Mouse (Mus musculus) hindbrain, embryonic 15.5 days (tissue): Measurements from ENCODE around the gene Nubpl. TPM values are rescaled to one million over a fixed set of nuclear protein-coding genes. Genes with fewer than 3 reads are reported as not detected.

ENCODE experiments used
- ATAC-seq: fragments of 200-750 bp; cut with Nextera tagmentation; 2 replicates; pipeline ENCODE4 v1.8.0; 2017; ENCODE audit warnings: low read depth, moderate number of reproducible peaks, moderate TSS enrichment; ENCODE audit not compliant: low FRiP score
- H3K27ac ChIP-seq: fragments of 300-500 bp; sonication (generic); replicated peaks from 2 replicates; pipeline ENCODE4 v1.5.1; 2015; ENCODE audit warnings: mild to moderate bottlenecking, inconsistent platforms
- H3K27me3 ChIP-seq: fragments of 300-500 bp; sonication (generic); 2 replicates; pipeline ENCODE4 v1.6.1; 2015; ENCODE audit warnings: control low read depth, inconsistent platforms
- H3K36me3 ChIP-seq: fragments of 300-500 bp; sonication (generic); 2 replicates; pipeline ENCODE4 v1.6.1; 2015; ENCODE audit warnings: control low read depth, inconsistent platforms
- H3K4me1 ChIP-seq: fragments of 300-500 bp; sonication (generic); replicated peaks from 2 replicates; pipeline ENCODE4 v1.6.1; 2015; ENCODE audit warnings: control low read depth, inconsistent platforms
- H3K4me2 ChIP-seq: fragments of 300-500 bp; sonication (generic); 2 replicates; pipeline ENCODE4 v1.6.1; 2015; ENCODE audit warnings: moderate library complexity, mild to moderate bottlenecking, inconsistent platforms
- H3K4me3 ChIP-seq: fragments of 300-500 bp; sonication (generic); 2 replicates; pipeline ENCODE4 v1.5.1; 2015; ENCODE audit warnings: mild to moderate bottlenecking, inconsistent platforms
- H3K9ac ChIP-seq: fragments of 300-500 bp; sonication (generic); 2 replicates; pipeline ENCODE4 v1.6.1; 2015; ENCODE audit warnings: inconsistent platforms
- H3K9me3 ChIP-seq: fragments of 300-500 bp; sonication (generic); 2 replicates; pipeline ENCODE4 v1.6.1; 2016; ENCODE audit warnings: control low read depth, inconsistent platforms
- WGBS: fragments of 180-500 bp; shearing (Covaris S2); methylation state at CpG from one replicate; pipeline ENCODE4 v1.1.7; 2015; 5-methylcytosine and 5-hydroxymethylcytosine counted together
- polyA plus RNA-seq: library from polyadenylated mRNA; unstranded; fragments of >200 nt; fragmentation: Nextera tagmentation; extraction: Ambion mirVana; gene quantifications from 2 replicates; pipeline ENCODE4 v1.2.1, GENCODE M21; 2015

Gene Nubpl
- polyA plus RNA-seq, 1 experiment from 2014 or later: 6.7 TPM

- no peak overlapping the region for H3K9ac ChIP-seq
- 89% methylated on average over 5 of the region's 5 CpGs for WGBS
- no peaks in the 10 kb centered on the region for H3K4me1 ChIP-seq
- no peaks in the 10 kb centered on the region for H3K9me3 ChIP-seq
- ATAC-seq: no peak
- H3K27me3 ChIP-seq: no peaks in the 10 kb centered on the region
- no peaks in the 10 kb centered on the region for H3K36me3 ChIP-seq
- no peak overlapping the region for H3K27ac ChIP-seq
- H3K4me2 ChIP-seq: no peak overlapping the region
- no peak overlapping the region for H3K4me3 ChIP-seq
These were observed 156.6 kb downstream of the Nubpl start for GRCm38 (mm10) chr12:52254089-52254488.

DNA sequence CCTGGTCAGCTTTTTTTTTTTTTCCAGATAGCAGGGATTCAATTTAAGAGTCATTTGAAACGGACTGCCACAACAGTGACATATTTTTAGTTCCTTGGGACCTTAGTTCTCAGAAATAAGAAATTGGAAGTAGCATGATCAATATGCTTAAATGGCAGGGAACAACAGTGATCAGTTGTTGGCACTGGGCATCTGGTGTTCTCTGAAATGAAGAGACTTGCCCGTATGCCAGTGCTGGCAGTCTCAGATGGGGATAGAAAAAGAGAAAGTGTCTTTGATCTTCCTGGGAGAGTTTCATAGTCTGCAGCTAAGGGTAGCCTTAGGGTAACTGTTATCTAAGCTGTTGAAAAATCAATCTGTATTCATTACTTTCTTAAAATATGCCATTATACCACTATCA, 170.6 kb downstream of the Nubpl start:
- Histone ChIP-seq H3K36me3 (no peaks in the 10 kb centered on the region), H3K9me3 (no peaks in the 10 kb centered on the region)
- WGBS: 77% methylated on average over 2 of the region's 2 CpGs

GRCm38 (mm10) chr12:52272828-52273227, 175.3 kb downstream of the Nubpl start:
- H3K27ac ChIP-seq: no peak overlapping the region
- no peaks in the 10 kb centered on the region for H3K36me3 ChIP-seq
- ATAC-seq: no peak
- no peaks in the 10 kb centered on the region for H3K27me3 ChIP-seq
- WGBS: 72% methylated on average over 1 of the region's 1 CpGs
- H3K4me3 ChIP-seq: no peak overlapping the region
- no peak overlapping the region for H3K4me2 ChIP-seq
- no peaks in the 10 kb centered on the region for H3K4me1 ChIP-seq
- no peak overlapping the region for H3K9ac ChIP-seq
- no peaks in the 10 kb centered on the region for H3K9me3 ChIP-seq

More for the DNA sequence above, 170.6 kb downstream of the Nubpl start:
- ATAC-seq: no peak
- H3K4me1 ChIP-seq: no peaks in the 10 kb centered on the region
- no peak overlapping the region for H3K4me2 ChIP-seq
- H3K4me3 ChIP-seq: no peak overlapping the region
- no peak overlapping the region for H3K27ac ChIP-seq
- no peak overlapping the region for H3K9ac ChIP-seq
- H3K27me3 ChIP-seq: no peaks in the 10 kb centered on the region

- Histone ChIP-seq H3K9ac (no peak overlapping the region), H3K27ac (no peak overlapping the region), H3K4me2 (no peak overlapping the region), H3K27me3 (no peaks in the 10 kb centered on the region), H3K9me3 (no peaks in the 10 kb centered on the region), H3K36me3 (no peaks in the 10 kb centered on the region), H3K4me3 (no peak overlapping the region), H3K4me1 (no peaks in the 10 kb centered on the region)
- WGBS: 6% methylated on average over 1 of the region's 1 CpGs
- no peak for ATAC-seq
These were observed 178.8 kb downstream of the Nubpl start for GRCm38 (mm10) chr12:52276320-52276719.

GRCm38 (mm10) chr12:52281232-52281631, 183.7 kb downstream of the Nubpl start:
- H3K4me3 ChIP-seq: no peak overlapping the region
- no peaks in the 10 kb centered on the region for H3K27me3 ChIP-seq
- H3K4me2 ChIP-seq: no peak overlapping the region
- no peaks in the 10 kb centered on the region for H3K4me1 ChIP-seq
- ATAC-seq: no peak
- no peak overlapping the region for H3K27ac ChIP-seq
- 74% methylated on average over 1 of the region's 1 CpGs for WGBS
- no peaks in the 10 kb centered on the region for H3K9me3 ChIP-seq
- H3K36me3 ChIP-seq: no peaks in the 10 kb centered on the region
- no peak overlapping the region for H3K9ac ChIP-seq

GRCm38 (mm10) chr12:52284471-52284870, 186.9 kb downstream of the Nubpl start:
- Histone ChIP-seq H3K36me3 (no peaks in the 10 kb centered on the region), H3K4me1 (peaks cover 10% of the 10 kb centered on the region), H3K27me3 (no peaks in the 10 kb centered on the region), H3K4me2 (no peak overlapping the region), H3K27ac (no peak overlapping the region), H3K4me3 (no peak overlapping the region), H3K9me3 (no peaks in the 10 kb centered on the region), H3K9ac (no peak overlapping the region)
- ATAC-seq: no peak

DNA sequence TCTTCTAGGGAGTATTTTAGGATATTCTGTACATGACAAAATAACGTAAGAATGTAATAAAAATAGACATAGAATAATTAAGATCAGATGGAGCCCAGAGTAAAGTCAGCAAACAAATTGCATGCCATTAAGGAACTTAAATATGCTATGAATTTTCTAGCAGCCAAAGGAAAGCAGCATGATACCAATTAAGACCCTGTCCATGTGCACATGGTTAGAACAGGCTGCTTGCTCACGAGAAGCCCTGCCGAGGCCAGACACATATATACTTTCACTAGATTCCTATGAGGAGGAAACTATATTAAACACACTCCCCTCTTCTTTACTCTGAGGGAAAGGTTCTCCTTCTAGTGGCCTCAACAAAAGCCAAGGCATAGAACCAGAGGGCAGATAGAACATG, 189.3 kb downstream of the Nubpl start:
- H3K9ac ChIP-seq: no peak overlapping the region
- H3K27me3 ChIP-seq: no peaks in the 10 kb centered on the region
- no peak overlapping the region for H3K4me2 ChIP-seq
- H3K4me3 ChIP-seq: no peak overlapping the region
- no peak for ATAC-seq
- H3K27ac ChIP-seq: no peak overlapping the region
- H3K36me3 ChIP-seq: no peaks in the 10 kb centered on the region
- no peaks in the 10 kb centered on the region for H3K9me3 ChIP-seq
- H3K4me1 ChIP-seq: peaks cover 13% of the 10 kb centered on the region
- 52% methylated on average over 3 of the region's 3 CpGs for WGBS

DNA sequence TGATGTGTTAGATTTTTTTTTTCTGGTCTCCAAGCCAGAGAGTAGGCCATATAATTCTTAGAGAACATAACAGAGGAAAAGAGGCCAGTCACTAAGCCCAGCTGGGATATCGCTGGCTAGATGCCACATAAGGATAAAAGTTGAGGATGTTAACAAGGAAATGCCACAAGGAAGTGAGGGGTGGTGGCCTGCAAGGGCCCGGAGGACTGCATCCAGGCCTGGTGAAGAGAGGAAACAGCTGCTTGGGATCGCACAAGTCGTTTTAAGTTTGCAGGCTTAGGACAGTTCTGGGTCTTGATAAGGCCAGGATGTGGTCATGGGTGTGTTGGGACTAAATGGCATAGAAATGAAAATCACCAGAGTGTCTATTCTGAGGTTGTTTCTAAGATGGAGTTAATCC, 191.0 kb downstream of the Nubpl start:
- whole genome bisulfite sequencing: 81% methylated on average over 4 of the region's 4 CpGs
- H3K27ac ChIP-seq: peak overlapping the region; percentile 1; the same call in 1 of the 2 replicates
- ATAC-seq: no peak

GRCm38 (mm10) chr12:52288941-52289567, 191.5 kb downstream of the Nubpl start:
- peak overlapping the region; percentile 1; the same call in 1 of the 2 replicates for H3K27ac ChIP-seq
- ATAC-seq: peak; percentile 48
- 50% methylated on average over 11 of the region's 11 CpGs for WGBS
- 0 out of 2 replicates have a peak overlapping the region, but pooled peaks have one; percentile 14 for H3K4me2 ChIP-seq
- H3K4me1 ChIP-seq: peaks cover 16% of the 10 kb centered on the region
- no peak overlapping the region for H3K9ac ChIP-seq
- H3K4me3 ChIP-seq: no peak overlapping the region
- no peaks in the 10 kb centered on the region for H3K9me3 ChIP-seq
- H3K36me3 ChIP-seq: no peaks in the 10 kb centered on the region
- H3K27me3 ChIP-seq: no peaks in the 10 kb centered on the region

More for the DNA sequence above, 191.0 kb downstream of the Nubpl start:
- no peak overlapping the region for H3K4me2 ChIP-seq
- peaks cover 13% of the 10 kb centered on the region for H3K4me1 ChIP-seq
- no peaks in the 10 kb centered on the region for H3K9me3 ChIP-seq
- no peaks in the 10 kb centered on the region for H3K27me3 ChIP-seq
- H3K4me3 ChIP-seq: no peak overlapping the region
- H3K36me3 ChIP-seq: no peaks in the 10 kb centered on the region
- no peak overlapping the region for H3K9ac ChIP-seq

GRCm38 (mm10) chr12:52289594-52289993, 192.1 kb downstream of the Nubpl start:
- H3K27ac ChIP-seq: no peak overlapping the region
- H3K9me3 ChIP-seq: no peaks in the 10 kb centered on the region
- no peak overlapping the region for H3K9ac ChIP-seq
- no peak overlapping the region for H3K4me3 ChIP-seq
- H3K36me3 ChIP-seq: no peaks in the 10 kb centered on the region
- no peak overlapping the region for H3K4me2 ChIP-seq
- H3K4me1 ChIP-seq: peaks cover 17% of the 10 kb centered on the region
- no peaks in the 10 kb centered on the region for H3K27me3 ChIP-seq
- ATAC-seq: 0 out of 2 replicates have a peak, but pooled peaks have one; percentile 51
- WGBS: 62% methylated on average over 10 of the region's 10 CpGs

- 64% methylated on average over 2 of the region's 2 CpGs for WGBS
- Histone ChIP-seq H3K4me1 (peaks cover 12% of the 10 kb centered on the region), H3K36me3 (no peaks in the 10 kb centered on the region), H3K4me2 (no peak overlapping the region), H3K9ac (no peak overlapping the region), H3K9me3 (no peaks in the 10 kb centered on the region), H3K27ac (peak overlapping the region; percentile 34; the same call in 1 of the 2 replicates), H3K4me3 (no peak overlapping the region), H3K27me3 (no peaks in the 10 kb centered on the region)
- ATAC-seq: no peak
These were observed 196.4 kb downstream of the Nubpl start for GRCm38 (mm10) chr12:52293931-52294330.

DNA sequence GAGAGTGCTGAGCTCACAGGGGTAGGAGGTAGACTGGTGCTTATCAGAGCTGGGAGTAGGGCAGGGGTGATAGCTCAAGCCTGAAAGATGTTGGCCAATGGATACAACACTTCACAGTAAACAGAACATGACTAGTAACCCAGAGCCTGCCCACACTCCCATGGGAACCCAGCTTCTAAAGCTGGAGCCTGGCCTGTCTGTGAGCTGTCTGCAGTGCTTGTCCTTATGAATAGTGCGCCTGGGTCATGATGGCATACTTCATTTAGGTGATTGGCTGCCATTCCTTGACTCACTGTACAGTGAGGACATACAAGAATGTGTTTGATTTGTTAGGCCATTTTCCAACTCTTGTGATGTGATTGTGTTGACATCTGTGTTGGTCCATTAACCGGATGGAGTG, 200.5 kb downstream of the Nubpl start:
- WGBS: 94% methylated on average over 2 of the region's 2 CpGs
- H3K4me1 ChIP-seq: peaks cover 4% of the 10 kb centered on the region; the same call in 1 of the 2 replicates
- no peaks in the 10 kb centered on the region for H3K27me3 ChIP-seq
- H3K4me2 ChIP-seq: no peak overlapping the region
- H3K36me3 ChIP-seq: no peaks in the 10 kb centered on the region
- H3K4me3 ChIP-seq: no peak overlapping the region
- no peak for ATAC-seq
- no peak overlapping the region for H3K27ac ChIP-seq
- no peak overlapping the region for H3K9ac ChIP-seq
- H3K9me3 ChIP-seq: no peaks in the 10 kb centered on the region

DNA sequence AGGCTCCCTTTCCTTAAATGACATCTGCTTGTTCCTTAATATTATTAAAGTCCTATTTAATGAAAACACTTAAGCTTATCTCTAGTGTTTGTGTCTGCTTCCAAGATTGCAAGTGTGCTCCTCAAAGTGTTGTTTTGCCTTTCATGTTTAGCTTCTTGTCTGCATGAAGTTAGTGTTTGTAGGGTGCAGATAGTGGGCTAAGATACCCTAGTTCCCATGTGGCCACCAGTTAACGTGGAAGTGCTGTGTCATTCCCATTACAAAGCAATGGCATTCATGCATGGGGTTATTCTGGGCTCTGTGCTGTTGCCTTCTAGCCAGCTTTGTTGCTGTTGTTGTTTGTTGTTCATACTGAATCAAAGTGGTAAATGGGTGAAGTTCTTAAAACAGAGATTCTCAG, 201.1 kb downstream of the Nubpl start:
- Histone ChIP-seq H3K27me3 (no peaks in the 10 kb centered on the region), H3K9ac (no peak overlapping the region), H3K9me3 (no peaks in the 10 kb centered on the region), H3K4me3 (no peak overlapping the region), H3K4me1 (peaks cover 4% of the 10 kb centered on the region; the same call in 1 of the 2 replicates), H3K27ac (no peak overlapping the region), H3K36me3 (no peaks in the 10 kb centered on the region), H3K4me2 (no peak overlapping the region)
- ATAC-seq: no peak
- WGBS: 67% methylated on average over 1 of the region's 1 CpGs
